Mouse (Mus musculus): ENCODE data around the gene Foxf2.
A peak's percentile ranks its signal among the peaks of the same experiment; 100 is the strongest.

The Foxf2 gene

DNA sequence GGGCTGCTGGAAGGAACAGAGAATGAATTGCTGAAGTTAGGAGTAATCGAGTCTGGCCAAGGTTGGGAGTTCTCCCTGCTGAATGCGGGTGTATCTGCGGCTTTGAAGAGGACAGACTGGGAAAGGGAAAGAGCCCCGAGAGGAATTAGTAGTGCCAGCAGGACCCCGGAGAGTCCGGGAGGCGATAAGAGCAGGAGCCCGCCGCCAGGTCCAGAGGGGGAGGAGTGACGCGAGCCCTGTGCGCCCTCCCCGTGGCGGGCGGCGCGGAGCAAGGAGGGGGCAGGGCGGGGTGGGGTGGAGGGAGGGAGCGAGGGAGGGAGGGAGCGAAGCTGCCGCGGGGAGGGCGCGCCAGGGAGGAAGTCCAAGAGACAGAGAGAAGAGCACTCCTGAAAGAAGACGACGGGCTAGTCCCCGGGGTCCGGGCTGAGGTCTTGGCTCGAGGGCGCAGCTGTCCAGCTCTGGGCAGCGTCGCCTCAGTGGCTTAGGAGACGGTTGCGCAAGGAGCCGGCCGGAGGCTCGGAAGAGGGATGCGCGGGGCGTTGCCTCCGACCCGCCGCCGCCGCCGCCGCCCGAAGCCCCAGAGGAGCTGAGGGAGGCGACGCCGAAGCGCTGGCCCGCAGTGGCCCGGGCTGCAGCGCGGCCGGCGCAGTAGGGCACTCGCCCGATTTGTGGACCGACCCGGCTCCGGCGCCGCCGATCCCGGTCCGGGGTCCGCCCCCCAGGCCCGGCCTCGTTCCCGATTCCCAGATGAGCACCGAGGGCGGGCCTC lies at the start of gene Foxf2:
Gene Foxf2 (plus strand): TSS at position 484 of the 769 bp plus-strand sequence.
- peak; percentile 68 for DNase-seq (ENCODE audit: low read depth, low spot score)

DNA sequence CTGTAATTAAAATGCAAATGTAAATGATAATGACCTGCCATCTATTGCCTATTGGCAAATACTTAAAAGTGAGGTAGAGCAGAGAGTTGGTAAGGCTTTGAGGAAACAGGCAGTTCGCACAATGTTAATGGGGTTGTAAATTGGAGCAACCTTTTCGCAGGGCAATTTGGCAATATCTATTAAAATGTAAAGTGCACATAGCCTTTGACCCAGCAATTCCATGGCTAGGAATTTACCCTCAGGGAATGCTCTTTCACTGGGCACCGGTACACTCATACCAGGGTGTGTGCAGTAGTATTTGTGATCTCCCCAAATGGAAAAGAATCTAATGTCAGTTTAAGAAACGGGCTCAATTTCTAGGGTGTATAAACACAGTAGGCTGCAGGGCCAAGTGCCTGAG lies 48.9 kb upstream of the Foxf2 start:
- no peak for DNase-seq (ENCODE audit: low read depth, low spot score)

DNA sequence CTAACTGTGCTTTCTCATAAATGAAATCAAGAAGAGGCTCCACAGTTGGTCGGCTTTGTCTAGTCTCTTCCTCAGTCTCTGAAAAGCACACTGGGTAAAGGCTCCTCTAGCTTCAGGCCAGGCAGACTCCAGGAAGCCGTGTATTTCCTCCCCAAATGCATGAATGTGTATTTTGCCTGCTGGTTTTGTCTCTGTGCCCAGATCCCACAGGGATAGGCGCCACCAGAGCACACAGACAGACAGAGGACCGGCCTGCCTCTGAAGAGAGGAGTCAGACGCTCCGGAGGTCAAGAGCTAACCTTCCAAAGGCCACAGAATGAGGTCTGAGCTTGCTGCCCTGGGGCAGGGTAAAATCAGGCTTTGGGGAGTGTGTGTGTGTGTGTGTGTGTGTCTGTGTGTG lies 48.0 kb upstream of the Foxf2 start:
- DNase-seq (ENCODE audit: low read depth, low spot score), result no peak

DNA sequence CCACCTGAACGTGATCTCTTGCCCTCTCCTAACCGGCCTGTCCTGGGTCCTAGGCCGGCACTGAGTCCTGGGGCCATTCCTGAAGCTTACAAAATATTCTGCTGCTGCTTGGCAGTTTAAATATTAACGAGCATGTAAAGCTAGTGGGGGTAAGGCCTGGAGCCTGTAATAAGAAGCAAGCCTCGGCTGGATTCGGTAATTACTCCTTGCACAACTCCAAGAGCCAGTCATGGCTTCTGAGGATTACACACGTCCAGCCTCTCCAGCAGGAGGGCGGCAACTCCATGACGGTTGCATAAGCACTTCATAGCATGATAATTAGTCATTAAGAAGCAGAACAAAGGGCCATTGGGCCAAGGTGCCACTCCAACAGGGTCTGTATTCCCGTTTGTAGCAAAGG lies 47.2 kb upstream of the Foxf2 start:
- no peak for DNase-seq (ENCODE audit: low read depth, low spot score)

DNA sequence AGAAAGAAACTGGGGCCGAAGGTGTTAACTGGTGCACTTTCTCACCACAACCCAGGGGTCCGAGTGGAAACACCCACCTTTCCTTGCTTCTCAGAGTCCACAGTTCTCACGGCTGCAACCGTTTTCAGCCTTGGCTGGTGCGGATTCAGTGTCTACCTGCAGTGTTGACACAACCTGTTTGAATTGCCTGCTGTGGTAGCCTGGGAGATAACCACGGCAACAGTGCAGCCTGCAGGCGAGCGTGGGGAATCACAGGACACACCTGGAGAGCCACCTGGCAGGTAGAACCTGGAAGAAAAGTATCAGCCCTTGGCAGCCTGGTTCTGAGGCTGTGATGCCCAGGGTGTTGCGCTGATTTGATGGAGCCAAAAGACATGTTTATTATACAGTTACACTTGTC lies 45.8 kb upstream of the Foxf2 start:
- peak; percentile 19 for DNase-seq (ENCODE audit: low read depth, low spot score)

DNA sequence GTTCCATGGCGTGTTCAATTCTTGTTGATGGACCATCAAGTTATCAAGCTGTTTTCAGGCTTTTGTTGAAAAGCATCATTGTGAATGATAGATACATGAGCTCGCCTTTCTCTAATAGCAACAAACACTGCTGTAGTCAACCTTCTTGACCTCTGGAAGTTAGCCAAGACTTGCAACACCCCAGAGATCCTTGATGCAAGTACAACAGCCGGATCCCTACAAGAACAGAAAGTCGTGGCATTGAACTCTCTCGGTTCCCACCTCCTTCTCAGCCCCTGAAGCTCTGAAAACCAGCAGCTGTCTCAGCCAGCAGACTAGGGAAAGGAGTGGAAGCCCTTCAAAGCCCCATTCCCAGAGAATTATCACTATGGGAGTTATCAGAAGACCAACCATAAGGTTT lies 38.3 kb upstream of the Foxf2 start:
- DNase-seq (ENCODE audit: low read depth, low spot score), result no peak

DNA sequence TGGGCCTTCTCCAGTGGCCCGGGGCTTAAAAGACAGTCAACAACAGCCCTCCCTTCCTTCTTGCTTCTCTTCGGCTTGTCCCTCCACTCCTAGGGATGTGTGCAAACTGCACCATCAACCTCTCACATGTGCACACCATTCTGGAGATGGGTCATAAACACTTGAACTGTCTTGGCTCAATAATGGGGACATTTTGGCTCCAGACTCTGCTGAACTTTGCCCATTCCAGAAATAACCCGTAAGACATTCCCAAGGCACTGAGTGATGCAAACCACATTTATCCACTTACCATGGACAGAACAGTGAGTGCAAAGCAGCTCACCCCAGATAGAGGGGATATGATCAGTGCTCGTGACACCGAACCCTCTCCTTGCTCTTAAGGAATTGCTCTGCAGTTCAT lies 26.0 kb upstream of the Foxf2 start:
- no peak for DNase-seq (ENCODE audit: low read depth, low spot score)

DNA sequence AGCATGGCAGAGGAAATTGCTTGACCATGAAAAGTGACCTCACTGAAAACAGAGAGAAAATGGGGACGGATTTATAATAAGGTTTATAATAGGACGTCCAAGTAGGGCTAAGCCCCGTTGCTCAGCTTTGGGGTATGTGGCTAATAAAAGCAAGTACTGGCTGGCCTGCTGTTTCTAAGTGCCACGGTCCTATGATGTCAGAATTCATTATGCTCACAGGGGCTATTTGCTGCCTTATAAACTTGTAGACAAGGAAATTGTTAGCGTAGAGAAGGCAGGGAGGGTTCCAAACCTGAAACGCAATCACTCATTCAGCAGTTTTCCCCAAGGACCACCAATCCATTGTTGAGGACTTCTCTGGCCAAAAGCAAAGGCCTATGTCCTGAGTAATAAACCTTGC lies 21.7 kb upstream of the Foxf2 start:
- DNase-seq (ENCODE audit: low read depth, low spot score), result no peak

DNA sequence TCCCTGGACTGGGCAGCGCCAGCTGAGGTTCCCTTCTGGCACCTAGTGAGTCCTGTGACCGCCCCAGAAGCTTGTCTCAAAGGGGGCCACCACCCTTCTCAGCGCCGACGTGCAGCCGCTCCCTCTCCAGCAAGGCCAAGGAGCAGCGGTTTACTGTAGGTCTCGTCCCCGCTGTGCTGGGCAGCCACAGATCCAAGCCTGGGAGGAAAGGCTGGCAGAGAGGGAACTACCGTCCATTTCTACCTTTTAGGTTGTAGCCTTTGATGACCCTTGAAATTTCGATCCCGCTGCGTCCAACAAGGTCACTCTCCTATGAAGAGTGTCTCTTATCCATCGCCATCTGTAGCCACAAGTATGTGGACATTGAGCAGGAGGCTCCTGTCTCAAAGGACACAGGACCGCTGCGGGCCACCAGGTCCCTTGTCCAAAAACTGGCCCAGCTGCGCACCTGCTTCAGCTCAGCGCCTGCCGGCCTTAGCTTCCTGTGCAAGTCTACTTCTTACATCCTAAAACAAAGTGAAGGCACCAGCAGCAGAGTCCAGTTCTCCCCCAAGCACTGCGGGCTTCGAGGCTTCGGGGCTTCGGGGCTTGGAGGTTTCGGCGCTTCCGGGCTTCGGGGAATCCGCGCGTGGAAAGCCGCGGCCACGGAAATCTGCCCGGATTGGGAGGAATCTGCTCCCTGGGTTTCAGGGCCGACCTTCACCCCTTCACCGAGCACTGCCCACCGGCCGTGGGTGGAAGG lies 10.7 kb upstream of the Foxf2 start:
- DNase-seq (ENCODE audit: low read depth, low spot score), result no peak

DNA sequence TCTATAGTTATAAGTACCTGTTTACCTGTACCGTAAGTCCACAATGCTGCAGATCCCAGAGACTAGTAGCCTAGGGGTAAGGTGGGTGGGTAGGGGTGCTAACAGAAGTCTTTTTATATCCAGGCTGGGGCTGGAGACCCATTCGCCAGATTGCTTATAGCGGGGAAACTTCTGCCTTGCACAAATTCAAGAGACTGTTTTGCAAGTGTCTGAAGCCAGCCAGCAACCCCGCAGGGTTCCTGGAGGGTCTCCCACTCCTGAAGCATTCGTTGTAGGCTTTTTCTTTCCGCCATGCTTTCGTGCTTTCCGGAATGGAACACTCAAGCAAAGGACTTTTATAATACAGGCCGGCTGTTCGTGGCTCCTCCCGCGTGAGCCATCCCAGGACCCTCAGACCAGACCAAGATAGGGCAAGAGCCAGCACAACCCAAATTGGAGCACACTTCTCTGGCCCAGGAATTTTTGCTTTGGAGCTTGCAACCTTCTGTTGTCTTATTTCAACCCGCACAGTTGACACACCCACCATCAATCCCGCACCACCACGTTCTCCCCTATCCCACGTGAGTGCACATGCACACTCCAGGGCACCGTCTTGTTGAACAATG lies 10.0 kb upstream of the Foxf2 start:
- no peak for DNase-seq (ENCODE audit: low read depth, low spot score)

DNA sequence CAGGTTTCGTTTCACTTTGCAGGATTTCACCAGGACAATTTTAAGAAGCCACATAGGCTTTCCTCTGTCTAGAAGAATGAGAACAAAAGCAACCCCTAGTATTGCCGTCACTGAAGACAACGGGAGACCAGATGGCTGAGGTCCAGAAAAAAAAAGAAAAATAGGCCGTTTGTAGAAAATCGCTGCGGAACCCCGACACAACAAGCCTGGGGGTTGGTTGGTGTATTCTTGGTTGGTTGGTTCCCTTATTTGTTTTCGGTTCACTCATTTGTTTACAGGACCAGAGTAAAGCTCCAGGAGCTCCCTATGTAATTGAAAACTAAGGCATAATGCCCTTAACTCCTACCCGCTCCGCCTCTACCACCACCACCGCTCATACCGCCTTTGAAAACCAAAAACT lies 7.6 kb upstream of the Foxf2 start:
- DNase-seq (ENCODE audit: low read depth, low spot score), result no peak

DNA sequence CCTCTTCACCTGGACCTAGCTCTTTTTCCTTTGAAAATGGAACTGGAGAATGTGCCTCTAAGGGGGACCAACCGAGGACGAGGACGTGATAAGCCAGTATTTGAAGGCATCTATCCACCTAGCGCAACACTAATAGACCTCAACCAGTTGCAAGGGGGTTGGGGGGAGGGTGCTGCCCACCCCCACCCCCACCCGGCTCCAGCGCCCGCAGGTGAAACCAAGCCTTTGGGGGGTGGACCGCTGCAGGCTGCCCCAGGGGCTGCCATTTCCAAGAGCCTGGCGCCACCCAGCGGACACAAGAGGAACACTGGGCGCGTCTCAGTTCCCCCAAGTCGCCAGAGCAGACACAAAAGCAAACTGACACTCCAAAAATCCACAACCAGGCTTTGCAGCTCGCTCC lies 7.2 kb upstream of the Foxf2 start:
- DNase-seq (ENCODE audit: low read depth, low spot score), result peak; percentile 75

DNA sequence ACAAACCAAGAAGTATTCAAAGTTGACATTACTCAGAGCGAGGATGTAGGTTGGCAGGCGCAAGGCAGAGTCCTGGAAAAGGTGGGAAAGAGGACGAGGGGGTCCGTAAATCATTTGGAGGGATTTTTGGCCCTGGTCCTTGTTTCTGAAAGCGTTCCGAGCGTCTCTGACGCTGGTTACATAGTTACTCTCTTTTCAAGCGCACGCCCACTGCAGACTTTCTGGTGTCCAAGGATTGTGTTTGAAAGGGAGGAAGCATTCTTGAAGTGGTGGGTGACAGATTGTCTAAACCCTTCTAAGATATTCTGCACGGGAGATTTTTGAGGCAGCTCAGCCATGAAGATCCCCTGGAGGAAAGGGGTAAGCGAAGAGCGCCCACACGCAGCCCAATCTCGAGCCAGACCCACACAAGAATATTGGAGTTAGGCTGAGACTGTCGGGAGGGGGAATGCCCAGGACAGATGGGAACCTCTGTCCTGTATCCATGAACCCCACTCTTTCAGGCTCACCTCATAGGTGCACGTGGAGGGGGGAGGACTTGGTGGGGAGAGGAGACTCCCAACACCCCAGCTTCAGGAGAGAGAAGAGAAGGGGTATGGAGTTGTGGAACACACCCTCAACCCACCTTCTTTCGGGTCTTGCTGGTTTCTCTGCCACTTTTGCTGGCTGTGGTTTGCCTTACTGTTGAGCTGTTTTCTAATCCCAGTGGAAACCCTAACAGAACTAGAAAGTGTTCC lies 6.5 kb upstream of the Foxf2 start:
- no peak for DNase-seq (ENCODE audit: low read depth, low spot score)

DNA sequence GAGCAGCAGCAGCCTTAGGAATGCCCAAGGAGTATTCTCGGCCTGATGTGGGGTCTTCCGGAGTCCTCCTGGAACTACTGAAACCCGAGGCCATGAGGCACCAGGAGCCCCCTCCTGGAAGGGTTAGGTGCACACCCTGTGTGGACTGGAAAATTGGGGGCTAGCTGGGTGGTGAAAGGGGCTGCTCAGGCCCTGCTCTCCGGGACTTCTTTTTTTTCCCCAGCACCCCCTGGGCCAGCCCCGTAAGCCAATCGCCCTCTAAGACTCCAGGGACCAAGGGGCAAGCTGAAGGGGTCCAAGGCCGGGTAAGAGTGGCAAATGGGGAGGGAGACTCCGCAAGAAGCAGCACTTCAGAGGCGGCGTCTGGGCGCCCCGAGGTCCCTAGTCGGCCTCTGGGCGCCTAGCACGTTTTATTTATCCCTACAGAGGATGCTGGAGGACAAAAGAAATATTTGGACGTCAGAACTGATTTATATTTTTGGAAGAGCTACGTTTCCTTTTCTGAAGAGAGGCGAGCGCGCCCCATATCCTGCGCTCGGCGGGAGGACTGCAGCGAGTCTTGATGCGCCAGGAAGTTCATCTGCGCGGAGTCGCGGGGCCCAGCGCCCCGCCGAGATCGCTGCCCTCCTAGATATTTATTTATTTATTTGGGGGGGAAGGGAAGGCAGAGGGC lies 5.7 kb upstream of the Foxf2 start:
- peak; percentile 28 for DNase-seq (ENCODE audit: low read depth, low spot score)

DNA sequence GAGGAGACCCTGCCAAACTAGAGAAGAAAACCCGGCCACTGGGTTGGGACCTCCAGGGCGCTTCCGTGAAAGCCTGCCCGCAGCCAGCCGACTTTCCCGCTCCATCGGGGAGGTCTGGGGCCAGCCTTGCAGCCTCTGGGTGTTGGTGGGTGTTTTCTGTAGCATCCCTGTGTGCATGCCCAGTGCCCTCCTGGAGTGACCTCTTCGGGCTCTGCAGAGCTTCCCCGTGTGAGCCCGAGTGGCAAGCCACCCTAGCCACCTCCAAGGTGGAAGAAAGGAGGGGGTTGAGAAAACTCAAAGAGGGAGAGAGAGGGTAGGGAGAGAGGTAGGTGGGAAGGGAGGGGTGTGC lies 5.1 kb upstream of the Foxf2 start:
- DNase-seq (ENCODE audit: low read depth, low spot score), result no peak

DNA sequence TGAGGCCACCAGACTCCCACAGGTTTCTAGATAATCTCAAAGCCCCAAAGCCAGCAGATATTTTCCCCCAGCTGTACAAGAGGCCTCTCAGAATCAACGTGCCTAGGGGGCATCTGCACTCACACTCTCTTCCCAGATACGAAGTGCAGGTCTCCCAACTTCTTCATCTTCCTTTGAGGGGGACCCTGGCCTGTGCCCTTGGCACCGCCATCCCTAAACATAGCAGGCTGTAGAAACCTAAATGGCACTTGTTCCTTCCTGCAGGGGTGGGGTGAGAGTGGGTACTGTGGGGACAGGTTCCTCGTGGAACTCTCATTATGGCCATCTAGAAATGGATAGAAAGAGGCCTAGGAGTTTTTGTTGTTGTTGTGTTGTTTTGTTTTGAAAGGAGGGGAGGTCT lies 4.7 kb upstream of the Foxf2 start:
- DNase-seq (ENCODE audit: low read depth, low spot score), result no peak

DNA sequence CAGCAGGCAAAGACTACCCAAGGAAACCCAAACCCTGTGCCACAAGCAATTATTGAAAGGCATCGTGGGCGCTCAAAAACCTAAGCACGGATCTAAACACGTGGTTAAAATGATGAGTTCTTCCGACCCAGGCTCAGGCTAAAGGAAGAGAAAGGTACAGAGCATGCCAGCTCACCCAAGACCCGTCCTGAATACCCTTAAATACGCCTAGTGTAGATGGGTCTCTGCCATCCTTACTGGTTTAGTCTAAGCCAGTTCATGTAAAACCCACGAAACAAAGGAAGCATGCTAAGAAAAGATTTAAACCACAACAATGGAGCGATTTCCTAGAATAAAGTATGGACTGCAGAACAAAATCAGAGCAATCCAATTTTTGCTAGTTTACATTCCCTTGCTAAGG lies 3.9 kb upstream of the Foxf2 start:
- DNase-seq (ENCODE audit: low read depth, low spot score), result no peak

DNA sequence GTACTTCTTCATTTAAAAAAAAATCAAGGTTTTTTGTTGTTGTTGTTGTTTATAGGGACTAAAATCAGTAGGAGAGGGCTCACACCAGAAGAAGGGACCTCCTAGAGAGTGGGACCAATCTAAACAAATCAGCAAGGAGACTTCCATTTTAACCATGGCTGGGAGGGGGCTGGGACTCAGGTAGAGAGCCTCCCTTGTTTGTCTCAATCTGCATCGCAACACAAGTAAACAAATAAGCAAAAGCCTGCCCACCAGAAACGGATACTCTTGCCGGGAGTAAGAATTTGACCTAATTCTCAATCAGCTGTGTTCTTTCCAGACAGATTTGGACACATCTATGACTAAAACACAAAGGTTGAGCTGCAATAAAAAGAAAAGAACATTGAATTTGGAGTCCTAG lies 3.2 kb upstream of the Foxf2 start:
- DNase-seq (ENCODE audit: low read depth, low spot score), result no peak

DNA sequence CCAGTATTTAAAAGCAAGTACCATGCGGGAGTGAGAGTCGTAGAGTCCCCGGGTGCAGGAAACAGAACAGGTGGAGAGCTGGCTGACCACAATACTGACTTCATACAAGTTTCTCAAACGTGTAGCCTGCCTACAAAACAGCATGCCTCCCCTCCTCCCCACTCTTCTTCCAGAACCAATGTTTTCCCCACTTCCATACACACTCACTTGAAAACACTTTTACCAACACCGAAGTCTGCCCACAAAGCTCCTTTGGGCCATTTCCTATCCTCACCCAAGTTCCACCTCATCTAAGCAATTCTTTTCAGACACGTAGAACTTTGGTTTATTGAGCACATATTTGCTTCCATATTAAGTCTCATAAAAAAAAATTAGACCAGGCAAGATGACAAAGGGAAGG lies 2.3 kb upstream of the Foxf2 start:
- DNase-seq (ENCODE audit: low read depth, low spot score), result no peak

DNA sequence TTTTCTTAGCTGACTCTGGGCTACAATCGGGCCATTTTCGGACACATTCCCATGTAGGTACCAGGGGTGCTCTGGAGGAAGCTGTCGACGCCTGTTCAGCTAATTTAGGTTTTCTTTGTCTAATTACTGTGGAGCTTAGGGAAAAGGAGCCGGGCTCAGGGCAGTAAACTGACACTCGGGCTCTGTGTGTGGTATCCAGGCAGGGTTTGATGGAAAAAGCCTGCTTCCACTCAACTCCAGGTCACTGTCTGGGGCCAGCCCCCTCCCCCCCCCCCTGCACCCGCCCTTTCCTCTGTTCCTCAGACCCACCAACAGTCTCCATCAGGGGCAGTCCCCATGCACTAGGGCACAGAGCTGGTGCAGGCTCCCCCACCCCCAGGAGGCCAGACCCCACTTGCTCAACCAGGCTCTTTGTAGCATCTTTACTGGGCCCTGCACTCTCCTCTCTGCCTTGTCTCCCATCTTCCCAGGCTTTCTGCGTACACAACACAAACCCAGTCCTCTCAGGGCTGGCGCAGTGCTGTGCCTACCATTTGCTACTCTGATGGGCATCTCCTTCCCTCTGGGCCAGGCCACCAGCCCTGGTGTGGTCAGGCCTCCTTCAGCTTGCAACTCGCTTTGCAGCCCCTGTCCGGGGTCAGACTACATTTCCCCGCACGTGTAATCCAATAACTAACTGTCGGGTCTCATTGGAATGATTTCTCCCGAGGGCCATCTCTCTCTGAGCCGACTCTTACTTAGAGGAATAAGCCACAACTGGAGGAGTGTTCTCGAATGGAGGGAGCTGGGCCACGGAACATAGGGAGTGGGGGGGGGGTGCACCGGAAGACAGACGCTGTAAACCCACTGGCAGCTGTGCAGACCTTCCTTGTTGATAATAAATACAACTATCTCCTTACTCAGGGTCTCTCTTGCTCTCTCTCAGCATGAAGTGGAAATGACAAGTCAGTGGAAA lies 1.4 kb upstream of the Foxf2 start:
- peak; percentile 26 for DNase-seq (ENCODE audit: low read depth, low spot score)

DNA sequence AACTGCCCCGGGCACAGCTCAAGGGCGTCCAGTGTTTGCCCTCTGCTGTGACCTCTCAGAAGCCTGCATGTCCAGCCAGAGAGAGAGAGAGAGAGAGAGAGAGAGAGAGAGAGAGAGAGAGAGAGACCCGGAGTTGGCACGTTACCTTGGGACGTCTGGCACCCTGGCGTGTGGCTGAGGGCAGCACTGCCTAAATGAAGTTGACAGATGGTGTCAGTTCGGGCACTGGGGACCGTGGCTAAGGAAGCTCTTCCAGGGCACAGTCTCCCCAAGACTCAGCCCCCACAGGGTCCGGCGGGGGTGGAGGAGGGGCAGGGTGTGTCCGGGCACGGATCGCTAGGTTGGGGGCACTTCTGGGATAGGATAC lies 667 bp upstream of the Foxf2 start:
- peak; percentile 17 for DNase-seq (ENCODE audit: low read depth, low spot score)
